Mouse (Mus musculus) heart, embryonic 11.5 days (tissue): ENCODE data around the gene Kif1b. TPM values are rescaled to one million over a fixed set of nuclear protein-coding genes. Genes with fewer than 3 reads are reported as not detected.

Source experiments
- ATAC-seq: fragments of 200-750 bp; cut with Nextera tagmentation; replicated peaks from 2 replicates; pipeline ENCODE4 v1.8.0; 2017; ENCODE audit warnings: moderate library complexity; ENCODE audit not compliant: insufficient number of reproducible peaks, low FRiP score, low TSS enrichment
- H3K27ac ChIP-seq: fragments of 300-500 bp; sonication (generic); 2 replicates; pipeline ENCODE4 v1.5.1; 2014; ENCODE audit warnings: mild to moderate bottlenecking, low read depth, low read length
- H3K27me3 ChIP-seq: fragments of 300-500 bp; sonication (generic); 2 replicates; pipeline ENCODE4 v1.6.1; 2014; ENCODE audit warnings: mild to moderate bottlenecking, low read length, mixed read lengths; ENCODE audit not compliant: control insufficient read depth, insufficient read depth
- H3K36me3 ChIP-seq: fragments of 300-500 bp; sonication (generic); 2 replicates; pipeline ENCODE4 v1.6.1; 2014; ENCODE audit warnings: mild to moderate bottlenecking, low read length, moderate library complexity, mixed read lengths; ENCODE audit not compliant: control insufficient read depth, insufficient read depth
- H3K4me1 ChIP-seq: fragments of 300-500 bp; sonication (generic); 2 replicates; pipeline ENCODE4 v1.6.1; 2014; ENCODE audit warnings: low read length; ENCODE audit not compliant: control insufficient read depth, insufficient read depth
- H3K4me2 ChIP-seq: fragments of 300-500 bp; sonication (generic); 2 replicates; pipeline ENCODE4 v1.6.1; 2014; ENCODE audit warnings: mild to moderate bottlenecking, moderate library complexity
- H3K4me3 ChIP-seq: fragments of 300-500 bp; sonication (generic); 2 replicates; pipeline ENCODE4 v1.5.1; 2014; ENCODE audit warnings: low read depth, low read length
- H3K9ac ChIP-seq: fragments of 300-500 bp; sonication (generic); 2 replicates; pipeline ENCODE4 v1.6.1; 2014; ENCODE audit warnings: mild to moderate bottlenecking, low read depth, low read length, moderate library complexity
- H3K9me3 ChIP-seq: fragments of 300-500 bp; sonication (generic); replicated peaks from 2 replicates; pipeline ENCODE4 v1.6.1; 2016; ENCODE audit warnings: low read length; ENCODE audit not compliant: control insufficient read depth
- WGBS: fragments of 180-500 bp; shearing (Covaris S2); extraction: QIAGEN DNeasy Blood & Tissue Kit; methylation state at CpG from one replicate; pipeline ENCODE4 v1.1.7; 2014; ENCODE audit not compliant: insufficient replicate concordance; 5-methylcytosine and 5-hydroxymethylcytosine counted together
- polyA plus RNA-seq: library from polyadenylated mRNA; unstranded; fragments of >200 nt; fragmentation: Nextera tagmentation; extraction: Ambion mirVana; gene quantifications from 2 replicates; pipeline ENCODE4 v1.2.1, GENCODE M21; 2014

Kif1b gene
- polyA plus RNA-seq, 1 experiment from 2014 or later, result 47.8 TPM

DNA sequence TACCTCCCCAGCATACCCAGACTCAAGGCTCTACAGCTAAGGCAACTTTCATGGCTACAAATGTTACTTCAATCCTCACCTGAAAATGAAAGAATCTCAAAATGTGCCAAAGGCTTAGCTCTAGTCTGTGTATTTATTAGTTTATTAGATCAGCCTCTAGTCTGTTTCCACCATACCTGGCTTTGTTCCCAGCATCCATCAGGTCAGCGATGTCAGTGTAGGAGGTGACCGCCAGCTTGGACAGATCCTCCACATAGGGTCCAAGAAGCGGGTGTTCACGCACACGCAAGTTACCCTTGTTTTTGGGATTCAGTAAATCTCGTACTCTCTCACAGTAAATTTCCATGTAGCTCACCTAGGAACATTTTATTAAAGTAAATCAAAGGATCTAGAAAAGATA lies 37.0 kb downstream of the Kif1b start:
- 0 out of 2 replicates have a peak, but pooled peaks cover 2% of the 10 kb centered on the region for H3K9me3 ChIP-seq
- no peak overlapping the region for H3K9ac ChIP-seq
- H3K4me1 ChIP-seq, result no peaks in the 10 kb centered on the region
- no peak overlapping the region for H3K4me2 ChIP-seq
- 93% methylated on average over 6 of the region's 6 CpGs for WGBS
- ATAC-seq, result no peak
- no peaks in the 10 kb centered on the region for H3K27me3 ChIP-seq
- H3K27ac ChIP-seq, result no peak overlapping the region
- no peak overlapping the region for H3K4me3 ChIP-seq
- peaks cover 35% of the 10 kb centered on the region for H3K36me3 ChIP-seq

DNA sequence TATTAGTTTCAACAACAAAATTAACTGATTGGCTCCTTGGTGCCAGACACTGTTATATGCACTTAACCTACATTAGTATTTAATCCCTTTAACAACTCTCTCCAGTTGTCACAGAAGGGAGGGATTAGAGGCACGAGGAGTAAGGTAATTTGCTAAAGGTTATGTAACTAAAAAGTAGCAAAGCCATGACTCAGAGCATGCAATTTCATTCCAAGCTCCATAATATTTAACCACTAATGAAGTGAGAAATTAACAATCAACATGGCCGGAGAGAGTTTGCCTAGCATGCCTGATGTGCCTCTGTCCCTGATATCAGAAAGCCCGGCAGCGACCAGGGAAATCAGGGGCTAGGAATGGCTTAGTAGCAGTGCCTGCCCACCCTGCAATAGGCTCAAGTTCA lies 38.5 kb downstream of the Kif1b start:
- 82% methylated on average over 4 of the region's 4 CpGs for WGBS
- H3K27ac ChIP-seq, result no peak overlapping the region
- H3K4me2 ChIP-seq, result no peak overlapping the region
- H3K4me1 ChIP-seq, result no peaks in the 10 kb centered on the region
- H3K36me3 ChIP-seq, result peaks cover 26% of the 10 kb centered on the region
- 0 out of 2 replicates have a peak, but pooled peaks cover 2% of the 10 kb centered on the region for H3K9me3 ChIP-seq
- H3K9ac ChIP-seq, result no peak overlapping the region
- H3K4me3 ChIP-seq, result no peak overlapping the region
- ATAC-seq, result no peak
- H3K27me3 ChIP-seq, result no peaks in the 10 kb centered on the region

DNA sequence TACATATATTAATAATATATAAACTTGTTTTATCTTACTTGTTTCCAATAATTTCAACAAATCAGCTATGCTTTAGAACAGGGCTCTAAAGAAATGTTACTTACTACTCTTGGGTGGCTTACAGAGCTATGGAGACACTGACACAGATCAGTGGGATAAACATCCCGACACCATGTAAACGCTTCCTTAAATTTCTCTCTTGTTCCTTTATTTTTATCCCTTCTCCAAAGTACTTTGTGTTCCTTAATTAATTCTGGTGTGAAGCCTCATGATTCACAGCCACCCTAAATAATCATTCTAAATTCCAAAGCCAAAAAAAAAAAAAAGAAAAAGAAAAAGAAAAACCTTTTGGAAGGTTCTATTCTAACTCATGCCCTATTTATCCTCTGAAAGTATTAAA lies 42.6 kb downstream of the Kif1b start:
- H3K27ac ChIP-seq, result no peak overlapping the region
- H3K4me3 ChIP-seq, result no peak overlapping the region
- H3K4me2 ChIP-seq, result no peak overlapping the region
- WGBS, result 86% methylated on average over 2 of the region's 2 CpGs
- no peak overlapping the region for H3K9ac ChIP-seq
- peaks cover 18% of the 10 kb centered on the region for H3K36me3 ChIP-seq
- H3K4me1 ChIP-seq, result no peaks in the 10 kb centered on the region
- no peaks in the 10 kb centered on the region for H3K9me3 ChIP-seq
- H3K27me3 ChIP-seq, result no peaks in the 10 kb centered on the region
- ATAC-seq, result no peak

DNA sequence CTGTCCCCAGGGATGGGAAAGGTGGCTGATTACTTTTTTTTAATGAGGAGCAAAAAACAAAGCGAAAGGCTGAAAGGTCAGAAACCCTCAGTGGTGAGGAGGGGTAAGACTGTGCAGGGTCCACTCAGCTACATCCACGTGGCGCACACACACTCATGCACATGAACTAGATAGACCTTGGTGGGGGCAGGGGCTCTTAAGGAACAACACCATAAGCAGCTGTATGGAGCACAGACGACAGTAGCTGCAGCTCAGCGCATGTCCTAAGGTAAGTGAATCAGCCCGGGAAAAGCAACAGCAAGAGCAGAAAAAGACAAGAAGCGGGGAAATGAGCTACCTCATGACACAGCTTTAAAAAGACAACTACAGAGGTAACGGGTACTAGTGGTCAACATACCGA lies 44.3 kb downstream of the Kif1b start:
- 88% methylated on average over 9 of the region's 9 CpGs for WGBS
- H3K4me3 ChIP-seq, result no peak overlapping the region
- H3K27me3 ChIP-seq, result no peaks in the 10 kb centered on the region
- no peak overlapping the region for H3K9ac ChIP-seq
- peaks cover 13% of the 10 kb centered on the region for H3K36me3 ChIP-seq
- ATAC-seq, result no peak
- H3K4me2 ChIP-seq, result no peak overlapping the region
- H3K4me1 ChIP-seq, result no peaks in the 10 kb centered on the region
- no peaks in the 10 kb centered on the region for H3K9me3 ChIP-seq
- H3K27ac ChIP-seq, result no peak overlapping the region

DNA sequence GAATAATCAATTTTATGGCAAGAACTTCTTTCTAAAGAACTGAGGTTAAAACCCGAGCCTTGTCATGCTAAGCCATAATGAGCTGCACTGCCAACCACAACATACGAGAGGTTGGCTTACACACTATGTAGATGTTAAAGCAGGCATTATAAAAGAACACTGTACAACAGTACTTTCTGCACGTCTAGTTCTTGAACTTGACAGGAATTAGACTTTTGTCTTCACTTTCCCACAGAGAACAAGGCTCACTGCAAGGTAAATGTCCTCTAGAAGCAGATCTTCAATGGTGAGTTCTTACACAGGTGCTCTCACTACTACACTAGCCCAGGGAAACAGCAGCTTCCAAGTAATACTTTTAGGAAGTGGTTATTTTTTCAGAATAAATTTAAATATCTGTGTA lies 46.0 kb downstream of the Kif1b start:
- ATAC-seq, result no peak

DNA sequence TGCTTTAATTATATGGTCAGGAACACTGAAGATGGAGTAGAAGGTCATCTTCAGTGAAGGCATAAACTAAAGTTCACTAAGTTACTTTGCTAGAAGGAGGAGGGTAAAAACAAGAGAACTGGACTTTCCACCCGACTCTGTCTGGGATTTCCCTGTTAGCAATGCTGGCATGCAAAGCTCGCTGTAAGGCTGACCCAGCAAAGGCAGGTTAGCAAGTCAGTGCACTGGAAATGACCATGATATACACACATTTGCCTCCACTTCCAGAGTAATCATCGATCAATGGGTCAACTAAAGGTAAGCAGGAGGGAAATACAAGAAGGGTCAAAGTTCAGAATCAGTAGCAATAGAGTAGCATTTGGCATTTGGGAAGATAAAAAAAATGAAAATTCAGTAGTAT lies 46.6 kb downstream of the Kif1b start:
- 82% methylated on average over 3 of the region's 3 CpGs for WGBS
- peaks cover 16% of the 10 kb centered on the region for H3K36me3 ChIP-seq
- H3K4me1 ChIP-seq, result peaks cover 5% of the 10 kb centered on the region; the same call in 1 of the 2 replicates
- ATAC-seq, result no peak
- no peak overlapping the region for H3K27ac ChIP-seq
- no peaks in the 10 kb centered on the region for H3K9me3 ChIP-seq
- no peak overlapping the region for H3K4me3 ChIP-seq
- no peaks in the 10 kb centered on the region for H3K27me3 ChIP-seq
- H3K9ac ChIP-seq, result no peak overlapping the region
- H3K4me2 ChIP-seq, result no peak overlapping the region

More for the DNA sequence above, 46.0 kb downstream of the Kif1b start:
- H3K9me3 ChIP-seq, result no peaks in the 10 kb centered on the region
- H3K4me2 ChIP-seq, result no peak overlapping the region
- H3K4me1 ChIP-seq, result peaks cover 4% of the 10 kb centered on the region; the same call in 1 of the 2 replicates
- H3K9ac ChIP-seq, result no peak overlapping the region
- H3K27ac ChIP-seq, result no peak overlapping the region
- no peak overlapping the region for H3K4me3 ChIP-seq
- no peaks in the 10 kb centered on the region for H3K27me3 ChIP-seq
- peaks cover 17% of the 10 kb centered on the region for H3K36me3 ChIP-seq
- 80% methylated on average over 3 of the region's 3 CpGs for WGBS

DNA sequence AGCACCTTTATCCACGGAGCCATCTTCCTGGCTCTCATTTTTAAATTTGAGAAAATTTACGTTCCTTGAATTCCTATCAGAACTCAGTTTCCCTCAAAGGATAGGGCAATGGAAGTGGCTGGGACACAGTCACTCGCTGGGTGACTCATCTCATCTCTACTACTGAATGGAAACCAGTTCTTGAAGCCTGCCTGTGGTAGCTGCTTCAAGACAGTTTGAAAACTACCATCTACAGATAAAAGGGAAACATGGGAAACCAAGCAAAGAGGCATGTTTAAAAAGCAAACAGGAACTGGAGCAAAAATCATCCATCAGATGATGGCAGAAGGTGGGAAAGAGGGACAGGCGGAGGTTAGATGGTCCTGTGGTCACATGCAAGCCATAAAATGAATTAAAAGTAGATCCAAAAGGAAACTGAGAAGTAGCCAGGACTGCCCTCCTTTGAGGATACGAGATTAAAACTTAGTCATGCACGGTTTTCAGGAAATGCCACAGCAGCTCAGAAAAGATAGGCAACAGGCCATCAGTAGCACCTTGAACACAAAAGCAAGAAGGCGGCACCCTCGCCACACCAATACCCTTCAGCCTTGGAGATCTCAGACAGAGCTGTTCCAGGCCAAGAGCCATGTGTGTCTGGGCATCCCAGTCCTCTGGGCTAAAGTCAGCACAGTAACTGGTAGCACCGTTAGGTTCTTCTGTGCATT lies 48.0 kb downstream of the Kif1b start:
- WGBS, result 75% methylated on average over 9 of the region's 9 CpGs
- Histone ChIP-seq H3K36me3 (peaks cover 12% of the 10 kb centered on the region), H3K27ac (no peak overlapping the region), H3K4me1 (peaks cover 7% of the 10 kb centered on the region), H3K4me2 (no peak overlapping the region), H3K27me3 (no peaks in the 10 kb centered on the region), H3K4me3 (no peak overlapping the region), H3K9me3 (no peaks in the 10 kb centered on the region), H3K9ac (no peak overlapping the region)
- ATAC-seq, result no peak

DNA sequence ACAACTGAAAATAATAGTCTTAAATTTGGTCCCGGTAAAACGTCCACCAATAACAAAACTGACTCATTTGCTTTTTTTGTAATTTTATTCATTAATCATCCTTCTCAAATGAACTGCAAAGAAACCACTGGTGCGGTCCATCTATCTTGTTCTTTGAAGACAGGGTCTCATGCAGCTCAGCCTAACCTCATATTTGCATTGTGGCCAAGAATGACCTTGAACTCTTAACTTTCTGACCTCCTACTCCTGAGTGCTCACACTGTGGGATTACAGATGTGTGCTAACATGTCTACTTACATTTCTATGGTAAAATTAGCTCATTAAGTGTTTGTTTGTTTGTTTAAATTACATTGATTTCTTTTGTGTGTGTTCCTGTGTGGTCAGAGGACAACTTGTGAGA lies 48.6 kb downstream of the Kif1b start:
- Histone ChIP-seq H3K36me3 (peaks cover 12% of the 10 kb centered on the region), H3K4me1 (peaks cover 7% of the 10 kb centered on the region), H3K27ac (no peak overlapping the region), H3K4me3 (no peak overlapping the region), H3K9me3 (no peaks in the 10 kb centered on the region), H3K27me3 (no peaks in the 10 kb centered on the region), H3K4me2 (no peak overlapping the region), H3K9ac (no peak overlapping the region)
- WGBS, result 90% methylated on average over 3 of the region's 3 CpGs
- ATAC-seq, result no peak
